Mouse (Mus musculus) bone marrow macrophage, adult 2 months (primary cell): ENCODE results near the gene Dtd1.

Experiments
- CTCF ChIP-seq: IDR thresholded peaks from 2 replicates; pipeline ENCODE4 v1.5.1; 2012; ENCODE audit warnings: low read depth, mild to moderate bottlenecking, low read length, moderate library complexity
- POLR2A ChIP-seq: IDR thresholded peaks from 2 replicates; pipeline ENCODE4 v1.6.1; 2012; ENCODE audit warnings: mild to moderate bottlenecking, low read depth, low read length, borderline replicate concordance

DNA sequence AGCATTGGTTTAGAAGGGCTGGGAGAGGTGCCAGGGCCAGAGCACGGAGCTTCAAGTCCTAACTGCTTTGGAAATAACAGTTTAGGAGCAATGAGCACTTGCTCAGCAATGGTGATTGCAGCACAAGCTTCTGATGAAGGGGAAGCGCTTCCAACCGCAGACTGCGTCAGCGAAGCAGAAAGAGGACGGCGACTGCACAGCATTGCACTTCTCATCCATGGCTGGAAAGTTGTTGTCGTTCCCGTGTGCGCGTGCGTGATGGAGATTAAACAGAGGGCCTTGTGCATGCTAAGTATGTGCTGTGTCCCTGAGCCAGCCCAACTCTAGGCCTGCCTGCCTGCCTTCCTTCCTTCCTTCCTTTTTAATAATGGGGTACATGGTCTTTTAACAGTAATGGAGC lies 98.3 kb downstream of the Dtd1 start:
- no peak for TF ChIP-seq CTCF
- no peak for TF ChIP-seq POLR2A
